Mouse (Mus musculus) G1E (cell line): ENCODE results near the gene Ccdc185.

Experiments
- CTCF ChIP-seq: IDR thresholded peaks from 2 replicates; pipeline ENCODE4 v1.5.1; 2012; ENCODE audit warnings: low read depth, low read length, inconsistent platforms, mixed read lengths
- GATA1 ChIP-seq: IDR thresholded peaks from 2 replicates; pipeline ENCODE4 v1.6.1; 2012; ENCODE audit warnings: borderline replicate concordance, low read length, inconsistent platforms, mixed read lengths
- GATA2 ChIP-seq: IDR thresholded peaks from 2 replicates; pipeline ENCODE4 v1.6.1; 2012; ENCODE audit warnings: low read depth, low read length, inconsistent platforms, borderline replicate concordance
- POLR2AphosphoS5 ChIP-seq: IDR thresholded peaks from 2 replicates; pipeline ENCODE4 v1.6.1; 2012; ENCODE audit warnings: low read depth, low read length, inconsistent platforms; ENCODE audit not compliant: insufficient replicate concordance

DNA sequence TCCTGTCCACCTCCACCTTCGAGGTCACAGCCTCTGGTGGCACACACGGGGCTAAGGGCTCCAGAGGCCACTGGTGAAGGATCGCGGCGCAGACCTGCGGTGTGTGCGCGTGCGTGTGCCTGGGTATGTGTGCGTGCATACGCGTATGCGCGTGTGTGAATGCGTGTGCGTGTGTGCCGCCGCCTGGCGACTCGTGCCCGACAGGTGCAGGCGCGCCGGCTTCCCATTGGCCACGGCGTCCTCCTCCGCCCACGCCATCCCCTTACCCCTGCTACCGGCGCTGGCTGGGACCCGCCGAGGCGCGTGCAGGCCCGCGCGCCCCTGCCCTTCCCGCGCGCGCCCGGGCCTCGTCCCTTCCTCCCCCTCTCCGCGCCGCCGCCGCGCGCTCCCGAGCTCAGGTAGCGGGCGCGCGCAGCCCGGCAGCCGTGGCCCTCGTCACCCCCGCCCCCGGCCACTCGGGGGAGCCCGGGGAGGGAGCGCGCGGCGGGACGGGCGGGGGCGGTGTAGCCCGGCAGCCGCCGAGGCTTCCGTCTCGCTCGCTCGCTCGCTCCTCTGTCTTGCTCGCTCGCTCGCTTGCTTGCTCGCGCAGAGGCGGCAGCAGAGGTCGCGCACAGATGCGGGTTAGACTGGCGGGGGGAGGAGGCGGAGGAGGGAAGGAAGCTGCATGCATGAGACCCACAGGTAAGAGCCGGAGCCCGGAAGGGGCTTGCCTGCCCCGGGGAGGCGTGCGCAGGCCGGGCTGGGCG lies 14.9 kb upstream of the Ccdc185 start, which contains the start of gene Susd4:
- no peak for TF ChIP-seq CTCF
- TF ChIP-seq GATA1, result no peak
- TF ChIP-seq POLR2AphosphoS5, result no peak
- TF ChIP-seq GATA2, result no peak
